Mouse (Mus musculus): ENCODE data around the gene Arpc2. TPM values are rescaled to one million over a fixed set of nuclear protein-coding genes. Genes with fewer than 3 reads are reported as not detected.

The Arpc2 gene
- total and polyA plus RNA-seq, 3 experiments: 716 to 876 (median 746) TPM

- Histone ChIP-seq H3K4me1 (ENCODE audit: insufficient read depth, low read depth, low read length) (no peaks in the 10 kb centered on the region), H3K36me3 (replicated peaks) (no peaks in the 10 kb centered on the region), H3K27me3 (ENCODE audit: insufficient read depth, low read length) (peaks cover 24% of the 10 kb centered on the region), H3K9me3 (replicated peaks) (no peaks in the 10 kb centered on the region), H3K4me3 (ENCODE audit: low read depth, low read length) (no peak overlapping the region)
- no peak for TF ChIP-seq TAL1 (conservative IDR thresholded peaks at IDR 0.05; ENCODE audit: low read depth, low read length)
- TF ChIP-seq CTCF (IDR thresholded peaks at IDR 0.05; ENCODE audit: low read depth, low read length): no peak
- no peak for TF ChIP-seq GATA1 (IDR thresholded peaks at IDR 0.05; ENCODE audit: borderline replicate concordance, low read length)
- TF ChIP-seq POLR2AphosphoS5 (IDR thresholded peaks at IDR 0.05; ENCODE audit: insufficient replicate concordance, low read depth, low read length): no peak
- TF ChIP-seq GATA2 (IDR thresholded peaks at IDR 0.05; ENCODE audit: borderline replicate concordance, low read depth, low read length): no peak
- DNase-seq (ENCODE audit: low spot score) (no peak), ATAC-seq (ENCODE audit: extremely low read depth, insufficient number of reproducible peaks, low FRiP score, poor library complexity, severe bottlenecking) (no peak)
Measured at GRCm38 (mm10) chr1:74197726-74198470, 38.0 kb upstream of the Arpc2 start.

- no peak overlapping the region for H3K4me3 ChIP-seq (ENCODE audit: low read depth, low read length)
- H3K27me3 ChIP-seq (ENCODE audit: insufficient read depth, low read length): peaks cover 27% of the 10 kb centered on the region
- H3K36me3 ChIP-seq (replicated peaks): no peaks in the 10 kb centered on the region
- DNase-seq (ENCODE audit: low spot score) (no peak), ATAC-seq (ENCODE audit: extremely low read depth, insufficient number of reproducible peaks, low FRiP score, poor library complexity, severe bottlenecking) (no peak)
- H3K9me3 ChIP-seq (replicated peaks): no peaks in the 10 kb centered on the region
- no peaks in the 10 kb centered on the region for H3K4me1 ChIP-seq (ENCODE audit: insufficient read depth, low read depth, low read length)
- TF ChIP-seq POLR2AphosphoS5 (IDR thresholded peaks at IDR 0.05; ENCODE audit: insufficient replicate concordance, low read depth, low read length) (no peak), GATA1 (IDR thresholded peaks at IDR 0.05; ENCODE audit: borderline replicate concordance, low read length) (no peak), CTCF (IDR thresholded peaks at IDR 0.05; ENCODE audit: low read depth, low read length) (no peak), TAL1 (conservative IDR thresholded peaks at IDR 0.05; ENCODE audit: low read depth, low read length) (no peak), GATA2 (IDR thresholded peaks at IDR 0.05; ENCODE audit: borderline replicate concordance, low read depth, low read length) (no peak)
Measured at GRCm38 (mm10) chr1:74199046-74199445, 36.8 kb upstream of the Arpc2 start.

GRCm38 (mm10) chr1:74201048-74201844, 34.6 kb upstream of the Arpc2 start:
- ATAC-seq (ENCODE audit: extremely low read depth, insufficient number of reproducible peaks, low FRiP score, poor library complexity, severe bottlenecking) (no peak), DNase-seq (ENCODE audit: low spot score) (no peak)
- Histone ChIP-seq H3K9me3 (replicated peaks) (no peaks in the 10 kb centered on the region), H3K27me3 (ENCODE audit: insufficient read depth, low read length) (peaks cover 37% of the 10 kb centered on the region), H3K4me3 (ENCODE audit: low read depth, low read length) (no peak overlapping the region), H3K36me3 (replicated peaks) (no peaks in the 10 kb centered on the region), H3K4me1 (ENCODE audit: insufficient read depth, low read depth, low read length) (peaks cover 4% of the 10 kb centered on the region)
- TF ChIP-seq GATA2 (IDR thresholded peaks at IDR 0.05; ENCODE audit: borderline replicate concordance, low read depth, low read length): no peak
- no peak for TF ChIP-seq GATA1 (IDR thresholded peaks at IDR 0.05; ENCODE audit: borderline replicate concordance, low read length)
- TF ChIP-seq POLR2AphosphoS5 (IDR thresholded peaks at IDR 0.05; ENCODE audit: insufficient replicate concordance, low read depth, low read length): no peak
- TF ChIP-seq CTCF (IDR thresholded peaks at IDR 0.05; ENCODE audit: low read depth, low read length): no peak
- no peak for TF ChIP-seq TAL1 (conservative IDR thresholded peaks at IDR 0.05; ENCODE audit: low read depth, low read length)

DNA sequence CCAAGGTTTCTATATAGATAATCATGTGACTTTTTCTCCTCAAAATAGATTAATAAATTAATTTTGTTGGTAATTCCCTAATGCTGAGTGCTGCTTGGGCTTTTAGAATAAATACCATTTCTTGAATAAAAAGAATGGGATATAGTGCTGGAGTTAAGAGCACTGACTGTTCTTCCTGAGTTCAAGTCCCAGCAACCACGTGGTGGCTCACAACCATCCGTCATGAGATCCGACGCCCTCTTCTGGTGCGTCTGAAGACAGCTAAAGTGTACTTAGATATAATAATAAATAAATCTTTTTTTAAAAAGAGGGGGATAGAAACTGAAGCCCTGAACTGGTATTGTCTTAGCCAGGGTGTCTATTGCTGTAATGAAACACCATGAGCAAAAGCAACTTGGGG, 32.4 kb upstream of the Arpc2 start:
- H3K36me3 ChIP-seq (replicated peaks): no peaks in the 10 kb centered on the region
- peaks cover 4% of the 10 kb centered on the region for H3K4me1 ChIP-seq (ENCODE audit: insufficient read depth, low read depth, low read length)
- H3K4me3 ChIP-seq (ENCODE audit: low read depth, low read length): no peak overlapping the region
- no peak for ATAC-seq (ENCODE audit: extremely low read depth, insufficient number of reproducible peaks, low FRiP score, poor library complexity, severe bottlenecking)
- TF ChIP-seq GATA2 (IDR thresholded peaks at IDR 0.05; ENCODE audit: borderline replicate concordance, low read depth, low read length): no peak
- no peak for TF ChIP-seq TAL1 (conservative IDR thresholded peaks at IDR 0.05; ENCODE audit: low read depth, low read length)
- TF ChIP-seq CTCF (IDR thresholded peaks at IDR 0.05; ENCODE audit: low read depth, low read length): no peak
- TF ChIP-seq GATA1 (IDR thresholded peaks at IDR 0.05; ENCODE audit: borderline replicate concordance, low read length): no peak
- no peak for DNase-seq (ENCODE audit: low spot score)
- H3K9me3 ChIP-seq (replicated peaks): no peaks in the 10 kb centered on the region
- H3K27me3 ChIP-seq (ENCODE audit: insufficient read depth, low read length): peaks cover 37% of the 10 kb centered on the region

- ATAC-seq (ENCODE audit: extremely low read depth, insufficient number of reproducible peaks, low FRiP score, poor library complexity, severe bottlenecking) (no peak), DNase-seq (ENCODE audit: low spot score) (peak; percentile 53)
- H3K27me3 ChIP-seq (ENCODE audit: insufficient read depth, low read length): peaks cover 50% of the 10 kb centered on the region
- no peaks in the 10 kb centered on the region for H3K36me3 ChIP-seq (replicated peaks)
- no peaks in the 10 kb centered on the region for H3K9me3 ChIP-seq (replicated peaks)
- H3K4me1 ChIP-seq (ENCODE audit: insufficient read depth, low read depth, low read length): peaks cover 4% of the 10 kb centered on the region
- TF ChIP-seq CTCF (IDR thresholded peaks at IDR 0.05; ENCODE audit: low read depth, low read length) (peak; percentile 72), TAL1 (conservative IDR thresholded peaks at IDR 0.05; ENCODE audit: low read depth, low read length) (no peak), POLR2AphosphoS5 (IDR thresholded peaks at IDR 0.05; ENCODE audit: insufficient replicate concordance, low read depth, low read length) (no peak), GATA1 (IDR thresholded peaks at IDR 0.05; ENCODE audit: borderline replicate concordance, low read length) (no peak)
- H3K4me3 ChIP-seq (ENCODE audit: low read depth, low read length): no peak overlapping the region
Measured at GRCm38 (mm10) chr1:74205881-74206280, 30.0 kb upstream of the Arpc2 start.

- Histone ChIP-seq H3K4me3 (ENCODE audit: low read depth, low read length) (no peak overlapping the region), H3K9me3 (replicated peaks) (no peaks in the 10 kb centered on the region), H3K36me3 (replicated peaks) (no peaks in the 10 kb centered on the region), H3K4me1 (ENCODE audit: insufficient read depth, low read depth, low read length) (peaks cover 4% of the 10 kb centered on the region), H3K27me3 (ENCODE audit: insufficient read depth, low read length) (peaks cover 55% of the 10 kb centered on the region)
- no peak for DNase-seq (ENCODE audit: low spot score)
- no peak for TF ChIP-seq POLR2AphosphoS5 (IDR thresholded peaks at IDR 0.05; ENCODE audit: insufficient replicate concordance, low read depth, low read length)
- TF ChIP-seq GATA1 (IDR thresholded peaks at IDR 0.05; ENCODE audit: borderline replicate concordance, low read length): no peak
- no peak for TF ChIP-seq GATA2 (IDR thresholded peaks at IDR 0.05; ENCODE audit: borderline replicate concordance, low read depth, low read length)
- no peak for TF ChIP-seq CTCF (IDR thresholded peaks at IDR 0.05; ENCODE audit: low read depth, low read length)
- no peak for TF ChIP-seq TAL1 (conservative IDR thresholded peaks at IDR 0.05; ENCODE audit: low read depth, low read length)
- ATAC-seq (ENCODE audit: extremely low read depth, insufficient number of reproducible peaks, low FRiP score, poor library complexity, severe bottlenecking): no peak
Measured at GRCm38 (mm10) chr1:74206642-74207041, 29.2 kb upstream of the Arpc2 start.
